Mouse (Mus musculus): ENCODE results near the gene Ppp3ca.

Gene Ppp3ca

DNA sequence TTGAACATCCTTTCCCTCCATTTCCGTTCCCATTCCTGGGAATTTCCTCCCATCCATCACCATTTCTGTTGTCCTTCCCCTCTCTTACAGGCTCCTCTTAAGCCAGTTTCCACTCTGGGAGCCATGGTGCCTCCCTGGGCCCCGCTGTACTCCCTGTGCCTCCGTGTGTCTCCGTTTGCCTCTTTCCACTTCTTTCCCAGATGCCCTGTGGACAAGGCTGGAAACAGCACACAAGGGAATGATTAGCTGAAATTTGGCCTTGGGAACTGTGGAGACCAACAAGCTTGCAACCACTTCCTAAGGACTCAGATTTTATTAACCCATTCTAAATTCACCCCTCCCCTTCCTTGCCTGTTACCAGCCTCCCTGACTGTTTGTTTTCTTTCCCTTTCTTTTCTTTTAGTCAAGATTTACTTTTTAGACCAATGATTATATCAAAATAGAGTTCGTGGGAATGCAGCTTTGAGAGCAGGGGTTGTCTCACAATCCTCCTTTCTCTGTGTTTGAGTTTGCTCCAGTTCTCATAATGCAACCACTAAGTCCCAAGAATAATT, 93.9 kb downstream of the Ppp3ca start:
- DNase-seq (ENCODE audit: low read depth, low spot score) = no peak

GRCm38 (mm10) chr3:136765569-136765968, 95.6 kb downstream of the Ppp3ca start:
- DNase-seq (ENCODE audit: low read depth, low spot score) = no peak

- DNase-seq (ENCODE audit: low read depth, low spot score) = no peak
These were observed 99.0 kb downstream of the Ppp3ca start for GRCm38 (mm10) chr3:136768775-136769485.

GRCm38 (mm10) chr3:136769486-136769882, 99.6 kb downstream of the Ppp3ca start:
- DNase-seq (ENCODE audit: low read depth, low spot score) = no peak

- no peak for DNase-seq (ENCODE audit: low read depth, low spot score)
These were observed 101.8 kb downstream of the Ppp3ca start for GRCm38 (mm10) chr3:136771700-136772099.

- no peak for DNase-seq (ENCODE audit: low read depth, low spot score)
These were observed 103.3 kb downstream of the Ppp3ca start for GRCm38 (mm10) chr3:136773217-136773616.

GRCm38 (mm10) chr3:136774196-136774595, 104.3 kb downstream of the Ppp3ca start:
- DNase-seq (ENCODE audit: low read depth, low spot score) = no peak

DNA sequence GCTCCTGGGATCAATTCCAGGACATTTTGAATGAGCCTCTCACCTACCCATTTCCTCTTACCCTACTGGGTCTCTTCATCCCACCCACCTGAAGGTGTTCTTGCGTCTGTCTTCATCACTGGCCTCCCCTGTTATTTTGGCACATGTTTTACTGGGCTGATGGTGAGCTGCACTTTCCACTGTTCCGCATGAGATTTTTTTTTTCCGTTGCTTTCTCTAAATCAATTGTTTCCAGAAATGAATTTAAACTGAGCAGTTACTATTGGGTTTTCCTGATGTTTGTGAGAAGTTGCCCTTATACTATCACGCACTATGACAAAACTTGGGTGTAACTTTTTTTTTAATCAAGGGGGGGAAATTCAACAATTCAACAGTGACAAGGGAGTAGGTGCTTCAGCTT, 106.6 kb downstream of the Ppp3ca start:
- DNase-seq (ENCODE audit: low read depth, low spot score) = no peak

GRCm38 (mm10) chr3:136777380-136777779, 107.5 kb downstream of the Ppp3ca start:
- DNase-seq (ENCODE audit: low read depth, low spot score) = no peak

GRCm38 (mm10) chr3:136777787-136778216, 107.9 kb downstream of the Ppp3ca start:
- DNase-seq (ENCODE audit: low read depth, low spot score) = no peak

DNA sequence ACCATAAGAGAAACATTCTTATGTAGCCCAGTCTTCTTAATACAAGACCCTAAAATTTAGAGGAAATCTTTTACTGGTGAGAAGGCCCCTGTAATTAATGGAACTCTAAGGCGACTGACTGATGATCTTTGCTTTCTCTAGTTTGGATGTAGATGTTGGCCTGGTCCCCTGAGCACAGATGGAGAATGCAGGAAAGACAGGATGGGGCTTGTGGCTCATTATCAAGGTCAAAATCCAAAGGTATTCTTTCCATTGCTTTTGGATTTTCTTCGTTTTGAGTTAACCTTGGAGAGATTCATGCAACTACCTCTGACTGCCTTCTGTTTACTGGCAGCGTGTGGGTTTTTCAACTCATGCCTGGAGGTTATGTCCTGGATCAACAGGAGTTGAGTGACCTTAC, 110.4 kb downstream of the Ppp3ca start:
- no peak for DNase-seq (ENCODE audit: low read depth, low spot score)

- no peak for DNase-seq (ENCODE audit: low read depth, low spot score)
These were observed 112.1 kb downstream of the Ppp3ca start for GRCm38 (mm10) chr3:136782058-136782457.

- DNase-seq (ENCODE audit: low read depth, low spot score) = no peak
These were observed 115.8 kb downstream of the Ppp3ca start for GRCm38 (mm10) chr3:136785686-136786085.

GRCm38 (mm10) chr3:136790261-136790871, 120.4 kb downstream of the Ppp3ca start:
- DNase-seq (ENCODE audit: low read depth, low spot score) = no peak

- no peak for DNase-seq (ENCODE audit: low read depth, low spot score)
These were observed 121.5 kb downstream of the Ppp3ca start for GRCm38 (mm10) chr3:136791404-136791803.

DNA sequence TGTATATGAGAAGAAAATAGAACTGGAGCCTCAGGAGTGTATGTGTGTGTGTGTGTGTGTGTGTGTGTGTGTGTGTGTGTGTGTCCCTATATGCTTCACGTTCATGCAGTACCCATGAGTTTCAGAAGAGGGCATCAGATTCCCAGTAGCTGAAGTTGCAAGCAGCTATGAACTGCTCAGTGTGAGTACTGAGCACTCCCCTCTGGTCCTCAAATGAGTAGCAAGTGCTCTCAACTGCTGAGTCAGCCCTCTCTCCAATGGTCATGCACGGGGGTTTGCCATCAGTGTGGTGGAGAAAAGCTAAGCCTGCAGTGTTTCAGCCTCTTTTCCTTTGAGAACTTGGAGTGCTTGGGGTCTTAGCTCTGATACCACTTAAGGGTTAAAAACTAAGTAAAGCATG, 122.0 kb downstream of the Ppp3ca start:
- DNase-seq (ENCODE audit: low read depth, low spot score) = no peak

- no peak for DNase-seq (ENCODE audit: low read depth, low spot score)
These were observed 123.5 kb downstream of the Ppp3ca start for GRCm38 (mm10) chr3:136793411-136793810.

DNA sequence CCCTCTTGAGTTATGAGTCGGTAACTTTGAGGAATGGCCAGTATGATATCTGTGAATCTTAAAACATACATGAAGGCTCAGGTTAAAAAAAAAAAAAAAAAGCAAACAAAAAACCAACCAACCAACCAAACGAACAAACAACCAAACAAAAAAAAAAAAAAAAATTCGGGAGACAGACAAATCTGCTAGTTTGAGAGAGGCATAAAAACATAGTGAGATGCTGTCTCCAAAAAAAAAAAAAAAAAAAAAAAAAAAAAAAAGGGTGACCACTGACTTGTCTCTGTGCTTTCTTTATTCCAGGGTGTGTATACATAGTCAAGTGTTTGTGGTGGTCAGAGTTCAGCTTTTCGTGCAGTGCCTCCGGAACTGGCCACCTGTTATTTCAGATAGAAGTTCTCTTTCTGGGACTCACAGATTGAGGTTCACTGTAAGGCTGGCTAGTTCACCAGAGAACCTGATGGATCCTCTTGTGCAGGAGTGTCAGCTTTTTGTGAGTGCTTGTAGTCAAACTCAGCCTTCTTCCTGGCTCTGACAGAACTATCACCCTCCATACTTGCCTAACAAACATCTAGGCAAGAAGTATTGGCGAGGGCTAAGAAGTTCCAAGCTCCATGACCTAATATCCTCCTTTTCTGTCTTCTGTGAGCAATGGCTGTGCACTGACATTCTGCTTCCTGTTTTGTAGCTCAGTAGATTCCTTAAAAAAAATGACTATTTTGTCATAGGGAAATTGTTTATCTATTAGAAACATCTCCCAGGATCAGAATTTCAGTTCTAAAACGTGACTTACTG, 124.7 kb downstream of the Ppp3ca start:
- no peak for DNase-seq (ENCODE audit: low read depth, low spot score)

DNA sequence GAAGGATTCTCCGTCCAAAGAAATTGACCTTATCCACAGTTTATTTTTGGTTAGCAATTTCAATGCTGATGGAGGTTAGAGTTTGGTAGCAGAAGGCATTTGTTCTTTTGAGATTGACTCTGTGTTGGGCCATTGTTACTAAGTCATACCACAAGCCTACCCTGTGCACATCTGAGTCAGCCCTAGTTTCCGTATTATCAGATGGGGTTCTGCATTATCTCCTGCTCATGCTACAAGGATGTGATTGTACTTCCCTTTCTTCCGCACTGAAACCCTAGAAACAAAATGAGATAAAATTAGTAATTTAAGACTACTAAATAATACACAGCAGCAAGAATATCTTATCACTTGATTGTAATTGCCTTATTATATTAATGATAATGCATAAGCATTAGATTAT, 129.0 kb downstream of the Ppp3ca start:
- DNase-seq (ENCODE audit: low read depth, low spot score) = no peak

DNA sequence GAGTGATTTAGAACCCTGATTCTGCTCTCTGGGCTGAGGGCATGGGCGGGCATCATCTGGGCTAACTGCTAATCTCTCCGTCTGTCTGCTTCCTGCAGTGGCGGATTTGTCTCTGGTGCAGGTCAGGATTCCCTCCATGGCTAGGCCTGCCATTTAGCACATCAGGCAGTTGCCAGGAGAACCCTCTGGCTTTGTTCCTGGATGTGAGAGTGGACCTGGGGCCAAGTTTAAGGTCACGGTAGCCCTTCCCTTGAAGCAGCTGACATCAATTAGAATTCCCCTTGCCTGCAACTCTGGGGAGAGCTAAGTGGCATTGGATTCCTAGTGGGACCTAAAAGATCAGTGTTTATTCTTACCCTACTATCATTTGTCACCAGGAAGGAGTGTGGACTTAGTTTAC, 132.7 kb downstream of the Ppp3ca start:
- DNase-seq (ENCODE audit: low read depth, low spot score) = no peak

DNA sequence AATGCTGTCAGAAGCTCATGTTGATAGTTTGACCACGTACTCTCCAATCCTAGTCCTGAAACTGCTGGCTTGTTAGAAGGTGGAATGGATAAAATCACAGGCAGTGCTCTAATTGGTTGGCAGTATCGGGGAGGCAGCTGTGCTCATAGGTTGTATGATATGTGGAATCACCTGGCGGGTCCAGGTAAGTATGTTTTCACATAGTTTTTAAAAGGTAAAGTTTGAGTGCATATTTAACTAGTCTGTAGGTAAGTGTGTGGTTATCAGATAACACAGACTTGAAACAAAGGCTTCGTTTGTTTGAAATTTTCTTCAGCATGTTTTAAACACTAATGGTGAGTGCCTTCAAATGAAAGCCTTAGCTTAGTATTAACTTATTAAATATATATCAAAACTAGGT, 136.0 kb downstream of the Ppp3ca start:
- no peak for DNase-seq (ENCODE audit: low read depth, low spot score)

GRCm38 (mm10) chr3:136810271-136810670, 140.3 kb downstream of the Ppp3ca start:
- DNase-seq (ENCODE audit: low read depth, low spot score) = no peak

All from brain, embryonic 18.5 days (tissue).